Mouse (Mus musculus) kidney, adult 9 months (tissue): Measurements from ENCODE around the gene 2200002D01Rik.
A peak's percentile ranks its signal among the peaks of the same experiment; 100 is the strongest.

Experiments
- DNase-seq: peaks from one replicate; pipeline ENCODE4 v3.0.0; 2022

Gene 2200002D01Rik

DNA sequence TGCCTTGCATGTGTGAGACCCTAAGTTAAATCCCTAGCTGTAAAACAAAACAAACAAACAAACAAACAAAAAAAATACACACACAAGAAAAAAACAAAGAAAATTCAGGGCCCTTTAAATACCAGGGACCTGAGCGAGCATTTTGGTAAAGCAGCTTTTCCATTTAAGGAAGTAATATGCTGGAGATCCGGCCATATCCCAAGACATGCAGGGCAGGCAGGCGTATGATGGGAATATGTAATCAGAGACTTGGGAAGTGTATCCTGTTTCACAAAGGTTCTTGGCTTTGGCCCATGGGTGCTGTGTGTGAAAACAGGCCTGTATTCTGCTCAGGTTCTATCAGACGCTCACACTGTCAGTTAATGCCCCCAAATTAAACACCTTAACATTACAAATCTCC is 29.2 kb upstream of the 2200002D01Rik start:
- DNase-seq: no peak

GRCm38 (mm10) chr7:29276715-29277114 is 28.4 kb upstream of the 2200002D01Rik start:
- DNase-seq: peak; percentile 84

DNA sequence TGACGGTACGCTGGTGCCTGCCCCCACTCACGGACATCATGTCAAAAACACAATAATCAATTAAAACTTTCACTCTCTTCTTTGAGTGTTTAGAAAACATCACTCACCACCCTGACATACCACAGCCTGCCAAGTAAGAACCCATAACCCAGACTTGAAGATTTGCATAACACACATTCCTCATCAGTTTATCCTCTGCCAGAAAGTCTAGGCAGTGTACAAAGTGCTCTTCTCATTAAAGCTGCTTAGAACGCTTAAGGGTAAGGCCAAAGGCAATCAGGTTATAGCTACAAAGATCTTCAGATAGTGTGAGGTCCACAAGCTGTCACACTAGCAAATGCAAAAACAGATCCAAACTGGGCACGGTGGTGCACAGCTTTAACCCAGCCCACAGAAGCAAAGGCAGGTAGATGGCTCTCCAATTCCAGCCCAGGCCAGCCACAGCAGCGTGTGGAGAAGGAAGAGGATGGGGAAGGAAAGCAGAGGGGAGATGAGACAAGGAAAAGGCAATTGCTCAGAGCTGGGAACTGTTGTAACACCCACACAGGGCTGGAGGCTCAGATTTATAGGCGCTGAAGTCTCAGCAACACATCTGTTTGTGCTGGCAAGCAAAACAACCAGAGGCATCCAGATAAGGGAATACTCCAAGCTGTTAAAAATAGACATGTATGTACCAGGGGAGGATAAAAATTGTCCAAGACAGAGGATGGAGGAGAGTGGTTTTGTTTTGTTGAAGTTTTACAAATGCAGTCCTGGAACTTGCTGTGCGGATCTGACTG is 23.6 kb upstream of the 2200002D01Rik start:
- DNase-seq: peak; percentile 64

GRCm38 (mm10) chr7:29270445-29270844 is 22.2 kb upstream of the 2200002D01Rik start:
- no peak for DNase-seq

DNA sequence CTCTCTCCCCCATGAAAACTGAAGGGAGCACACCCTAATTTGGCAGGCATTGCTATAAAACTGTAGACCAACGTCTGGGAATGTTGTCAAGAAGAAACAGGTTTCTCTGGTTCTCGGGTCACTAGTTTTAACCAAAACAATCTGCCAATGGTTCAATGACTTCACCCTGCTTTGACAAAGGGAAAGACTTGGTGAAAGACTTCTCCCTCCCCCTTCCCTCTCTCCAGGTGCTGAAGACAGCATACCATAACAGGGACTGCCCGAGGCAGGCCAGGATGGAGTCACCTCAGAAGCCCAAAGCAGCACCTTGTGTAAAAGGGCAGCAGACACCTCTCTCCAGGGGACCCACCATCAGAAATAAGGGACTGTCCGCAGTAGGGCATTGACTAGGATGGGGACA is 18.7 kb upstream of the 2200002D01Rik start:
- DNase-seq: peak; percentile 89

DNA sequence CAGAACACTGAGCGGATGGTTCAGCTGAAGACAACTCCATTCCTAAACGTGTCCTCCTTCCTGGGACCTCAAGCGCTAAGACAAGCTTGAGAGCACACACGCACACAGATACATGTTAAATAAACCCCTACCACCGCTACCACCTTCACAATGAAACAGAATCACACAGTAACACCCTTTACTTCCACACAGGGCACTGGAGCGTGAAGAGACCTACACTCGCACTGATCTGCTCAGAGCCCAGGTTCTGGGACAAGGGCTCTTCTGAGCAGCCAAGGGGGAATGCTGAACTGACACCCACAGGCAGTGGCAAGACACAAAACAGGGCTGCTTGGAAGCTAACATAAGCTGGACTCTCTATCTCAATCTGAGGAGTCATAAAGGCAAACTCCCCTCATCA is 17.4 kb upstream of the 2200002D01Rik start:
- DNase-seq: no peak

DNA sequence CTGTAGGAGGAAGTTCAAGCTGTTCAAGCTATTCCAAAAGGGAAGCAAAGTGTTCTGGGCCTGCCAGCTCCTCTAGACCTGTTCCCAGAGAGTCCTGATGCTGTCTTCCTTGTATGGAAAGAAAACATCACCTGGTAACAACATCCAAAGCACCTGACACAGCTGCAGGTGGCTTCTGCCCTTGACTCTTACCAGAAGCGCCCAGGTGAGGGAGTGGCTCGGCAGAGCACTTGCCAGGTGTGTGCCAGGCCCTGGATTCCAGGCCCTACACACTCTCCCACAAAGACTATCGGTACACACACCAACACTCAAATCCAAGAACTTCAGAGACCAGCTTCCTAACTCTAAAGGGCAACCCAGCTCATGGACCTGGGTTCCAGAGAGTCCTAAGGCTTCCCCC is 15.6 kb upstream of the 2200002D01Rik start:
- no peak for DNase-seq

- DNase-seq: peak; percentile 82
Observed at GRCm38 (mm10) chr7:29262151-29262550, 13.9 kb upstream of the 2200002D01Rik start.

- no peak for DNase-seq
Observed at GRCm38 (mm10) chr7:29259781-29260730, 11.8 kb upstream of the 2200002D01Rik start.

DNA sequence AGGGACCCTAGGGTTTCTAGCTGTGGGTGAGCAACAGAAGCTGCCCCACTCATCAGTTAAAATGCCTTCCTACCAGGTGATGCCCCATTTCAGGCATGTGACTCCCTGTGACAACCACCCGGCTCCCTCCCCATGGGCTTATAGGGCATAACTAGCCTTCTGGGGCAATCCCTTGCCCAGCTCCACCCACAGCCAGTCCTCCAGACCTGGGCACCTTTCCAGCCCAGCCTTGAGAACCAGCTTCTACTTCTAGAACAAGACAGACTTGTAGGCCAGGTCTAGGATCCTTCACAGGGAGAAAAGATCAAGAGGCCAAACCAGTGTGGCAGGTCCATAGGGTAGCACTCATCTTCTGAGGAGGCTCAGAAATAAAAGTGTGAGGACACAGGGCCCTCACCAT is 9.1 kb upstream of the 2200002D01Rik start:
- DNase-seq: peak; percentile 84

DNA sequence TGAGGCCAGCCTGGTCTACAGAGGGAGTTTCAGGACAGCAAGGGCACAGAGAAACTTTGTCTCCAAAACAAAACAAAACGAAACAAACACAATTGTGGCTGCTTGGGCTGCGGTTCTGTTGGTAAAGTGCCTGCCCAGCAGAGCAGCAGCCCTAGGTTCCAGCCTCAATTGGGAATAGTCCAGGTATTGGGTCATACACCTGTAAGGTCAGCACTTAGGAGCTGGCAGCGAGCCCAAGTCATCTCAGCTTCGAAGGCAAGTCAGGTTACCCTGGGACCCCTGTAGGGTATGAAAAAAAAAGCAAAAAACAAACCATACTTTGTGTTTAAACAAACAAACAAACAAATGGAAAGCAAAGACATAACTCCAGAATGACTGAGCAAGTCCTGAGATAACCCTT is 7.6 kb upstream of the 2200002D01Rik start:
- no peak for DNase-seq

- peak; percentile 75 for DNase-seq
Observed at GRCm38 (mm10) chr7:29253842-29254241, 5.6 kb upstream of the 2200002D01Rik start.

DNA sequence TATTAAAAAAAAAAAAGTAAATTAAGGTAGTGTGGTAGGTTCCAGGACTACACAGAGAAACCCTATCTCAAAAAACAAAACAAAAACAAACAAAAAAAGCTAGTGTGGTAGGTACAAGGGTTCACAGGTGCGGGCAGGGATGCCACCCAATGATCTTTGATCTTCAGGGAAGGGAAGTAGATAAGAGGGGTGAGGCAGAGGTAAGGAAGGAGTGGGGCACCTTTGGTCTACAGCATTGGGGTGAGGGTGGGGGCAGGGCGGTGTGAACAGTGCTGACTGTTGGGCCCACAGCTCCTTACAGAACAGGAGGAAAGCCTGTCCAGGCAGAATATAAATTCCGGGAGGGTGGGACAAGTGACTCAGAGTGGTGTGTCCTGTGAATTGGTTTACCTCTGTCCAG is 2.9 kb upstream of the 2200002D01Rik start:
- no peak for DNase-seq

DNA sequence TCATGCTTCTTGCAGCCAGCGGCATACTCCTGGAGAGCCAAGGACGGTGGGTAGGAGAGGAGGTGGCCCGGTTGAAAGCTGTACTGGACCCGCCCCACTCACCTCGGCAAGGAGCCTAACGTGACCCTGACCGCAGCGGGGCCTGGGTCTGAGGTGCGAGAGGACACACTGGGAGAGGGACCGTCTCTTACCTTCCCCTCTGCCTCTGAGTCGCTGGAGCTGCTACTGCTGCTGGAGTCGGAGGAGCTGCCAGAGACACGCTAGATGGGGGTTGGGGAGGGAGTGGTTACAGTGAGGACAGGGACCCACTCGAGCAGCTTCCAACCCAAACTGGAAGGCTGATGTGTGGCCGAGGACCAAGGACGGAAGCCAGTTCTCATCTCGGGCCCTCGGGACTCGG is 560 bp downstream of the 2200002D01Rik start:
- DNase-seq: no peak

GRCm38 (mm10) chr7:29247314-29247700 is 959 bp downstream of the 2200002D01Rik start:
- DNase-seq: peak; percentile 85

- DNase-seq: no peak
Observed at GRCm38 (mm10) chr7:29246619-29247313, 1.5 kb downstream of the 2200002D01Rik start.

GRCm38 (mm10) chr7:29246015-29246414 is 2.3 kb downstream of the 2200002D01Rik start:
- no peak for DNase-seq

- no peak for DNase-seq
Observed at GRCm38 (mm10) chr7:29244732-29245416, 3.4 kb downstream of the 2200002D01Rik start.

GRCm38 (mm10) chr7:29238019-29238967 is 10.0 kb downstream of the 2200002D01Rik start, which contains the start of gene Yif1b:
Yif1b (plus strand) TSS chr7:29238329.
- peak; percentile 99 for DNase-seq

DNA sequence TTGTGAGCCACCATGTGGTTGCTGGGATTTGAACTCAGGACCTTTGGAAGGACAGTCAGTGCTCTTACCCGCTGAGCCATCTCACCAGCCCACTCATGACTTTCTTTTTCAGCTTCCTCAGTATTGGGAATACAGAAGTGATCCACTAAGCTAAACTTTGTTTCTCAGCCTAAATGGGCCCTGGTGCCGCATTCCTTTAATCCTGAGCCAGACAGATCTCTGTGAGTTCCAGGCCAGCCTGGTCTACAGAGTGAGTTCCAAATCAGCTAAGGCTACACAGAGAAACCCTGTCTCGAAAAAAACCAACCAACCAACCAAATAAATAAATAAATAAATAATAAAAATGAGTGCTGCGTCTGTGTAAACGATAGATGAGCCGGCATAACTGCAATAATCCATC is 10.7 kb downstream of the 2200002D01Rik start:
- DNase-seq: peak; percentile 42

DNA sequence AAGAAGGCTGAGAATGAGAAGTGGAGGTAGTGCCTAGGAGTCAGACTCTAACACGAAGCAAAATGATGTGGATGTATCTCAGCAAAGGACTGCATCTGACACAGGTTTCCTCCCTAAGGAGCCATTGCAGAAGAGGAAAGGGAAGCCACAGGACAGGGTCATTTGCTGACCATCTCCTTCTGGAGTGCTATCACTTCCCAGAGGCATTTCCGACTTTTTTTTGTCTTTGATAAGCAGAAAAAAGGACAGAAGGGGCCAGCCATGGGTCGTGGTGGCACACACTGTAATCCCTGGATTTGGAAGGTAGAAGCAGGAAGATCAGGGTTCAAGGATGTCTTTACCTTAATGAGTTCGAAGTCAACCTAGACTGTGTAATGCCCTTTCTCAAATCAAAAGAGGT is 11.7 kb downstream of the 2200002D01Rik start:
- DNase-seq: no peak
